Mouse (Mus musculus): Measurements from ENCODE around the gene Acox2. TPM values are rescaled to one million over a fixed set of nuclear protein-coding genes. Genes with fewer than 3 reads are reported as not detected.
A peak's percentile ranks its signal among the peaks of the same experiment; 100 is the strongest.

Gene Acox2
- total and polyA plus RNA-seq, 2 experiments from 2014 or later, result 0.14 to 0.59 TPM

DNA sequence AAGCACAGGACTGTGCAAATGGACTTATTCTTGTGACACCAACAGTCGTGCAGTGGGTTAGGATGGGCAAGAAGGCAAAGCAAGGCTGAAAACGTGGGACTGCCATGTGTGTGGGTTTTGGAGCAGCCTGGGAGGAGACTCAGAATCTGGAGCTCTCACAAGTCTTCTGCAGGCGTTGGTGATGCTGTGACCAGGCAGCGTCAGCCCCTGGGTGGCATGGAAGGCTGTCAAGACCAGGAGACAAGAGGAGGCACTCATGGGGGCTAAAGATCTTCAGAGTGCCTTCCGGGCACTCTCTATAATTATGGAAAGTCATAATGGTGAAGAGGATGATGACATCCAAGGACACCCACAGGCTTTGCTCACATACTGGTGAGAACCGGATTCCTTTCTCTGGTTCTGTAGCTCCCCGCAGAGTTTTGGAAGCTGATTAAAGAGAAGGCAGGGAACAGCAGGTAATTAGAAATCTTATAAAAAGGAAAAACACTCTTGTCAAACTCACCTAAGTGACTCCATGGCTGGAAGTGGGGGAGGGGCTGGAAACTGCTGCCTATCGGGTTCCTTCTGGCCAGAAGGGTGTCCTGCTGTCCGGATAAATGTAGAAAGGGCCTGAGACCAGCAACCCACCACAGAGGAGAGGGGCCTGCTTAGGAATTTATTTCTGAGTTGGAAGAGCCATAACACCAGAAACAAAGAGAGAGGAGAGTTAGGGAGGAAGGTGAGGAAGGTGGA, 52.8 kb downstream of the Acox2 start:
- Histone ChIP-seq H3K4me3 (ENCODE audit: low read depth, low read length) (no peak overlapping the region), H3K36me3 (ENCODE audit: insufficient read depth) (no peaks in the 10 kb centered on the region), H3K9ac (no peak overlapping the region), H3K9me3 (ENCODE audit: low read length) (no peaks in the 10 kb centered on the region), H3K4me2 (ENCODE audit: low read depth) (no peak overlapping the region), H3K4me1 (ENCODE audit: insufficient read depth) (peaks cover 6% of the 10 kb centered on the region; the same call in 1 of the 2 replicates), H3K27me3 (ENCODE audit: insufficient read depth, low read length) (no peaks in the 10 kb centered on the region), H3K27ac (ENCODE audit: low read depth, low read length) (no peak overlapping the region)
- WGBS, result 52% methylated on average over 9 of the region's 9 CpGs
- no peak for DNase-seq
- no peak for ATAC-seq
- no peak for TF ChIP-seq CTCF (IDR thresholded peaks at IDR 0.05; ENCODE audit: low read depth)

GRCm38 (mm10) chr14:8201715-8202114, 57.4 kb downstream of the Acox2 start:
- ATAC-seq (no peak), DNase-seq (no peak)
- Histone ChIP-seq H3K36me3 (ENCODE audit: insufficient read depth) (no peaks in the 10 kb centered on the region), H3K4me2 (ENCODE audit: low read depth) (no peak overlapping the region), H3K4me3 (ENCODE audit: low read depth, low read length) (no peak overlapping the region), H3K9me3 (ENCODE audit: low read length) (no peaks in the 10 kb centered on the region), H3K27ac (ENCODE audit: low read depth, low read length) (no peak overlapping the region), H3K27me3 (ENCODE audit: insufficient read depth, low read length) (no peaks in the 10 kb centered on the region), H3K9ac (no peak overlapping the region), H3K4me1 (ENCODE audit: insufficient read depth) (no peaks in the 10 kb centered on the region)
- TF ChIP-seq CTCF (IDR thresholded peaks at IDR 0.05; ENCODE audit: low read depth), result no peak
- 85% methylated on average over 3 of the region's 3 CpGs for WGBS

DNA sequence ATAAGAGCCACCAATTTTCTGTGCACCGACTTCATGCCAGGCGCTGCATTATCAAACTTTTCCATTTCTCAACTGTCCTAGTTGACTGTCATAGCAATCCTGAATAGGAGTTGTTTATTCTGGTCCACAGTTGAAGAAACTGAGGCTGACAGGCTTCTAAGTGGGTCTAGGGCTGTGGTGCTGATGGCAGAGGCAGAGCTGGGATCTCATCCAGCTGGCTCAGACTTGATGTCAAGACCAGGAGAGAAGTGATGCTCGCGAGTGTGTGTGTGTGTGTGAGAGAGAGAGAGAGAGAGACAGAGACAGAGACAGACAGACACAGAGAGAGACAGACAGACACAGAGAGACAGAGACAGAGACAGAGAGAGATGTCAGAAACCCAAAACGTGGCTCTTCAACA, 58.4 kb downstream of the Acox2 start:
- H3K9ac ChIP-seq, result no peak overlapping the region
- no peaks in the 10 kb centered on the region for H3K36me3 ChIP-seq (ENCODE audit: insufficient read depth)
- ATAC-seq (peak; percentile 43; the same call in 1 of the 2 replicates), DNase-seq (peak; percentile 30)
- H3K4me2 ChIP-seq (ENCODE audit: low read depth), result no peak overlapping the region
- H3K27me3 ChIP-seq (ENCODE audit: insufficient read depth, low read length), result no peaks in the 10 kb centered on the region
- no peaks in the 10 kb centered on the region for H3K4me1 ChIP-seq (ENCODE audit: insufficient read depth)
- no peak for TF ChIP-seq CTCF (IDR thresholded peaks at IDR 0.05; ENCODE audit: low read depth)
- H3K9me3 ChIP-seq (ENCODE audit: low read length), result no peaks in the 10 kb centered on the region
- WGBS, result 37% methylated on average over 5 of the region's 5 CpGs
- no peak overlapping the region for H3K4me3 ChIP-seq (ENCODE audit: low read depth, low read length)
- no peak overlapping the region for H3K27ac ChIP-seq (ENCODE audit: low read depth, low read length)

DNA sequence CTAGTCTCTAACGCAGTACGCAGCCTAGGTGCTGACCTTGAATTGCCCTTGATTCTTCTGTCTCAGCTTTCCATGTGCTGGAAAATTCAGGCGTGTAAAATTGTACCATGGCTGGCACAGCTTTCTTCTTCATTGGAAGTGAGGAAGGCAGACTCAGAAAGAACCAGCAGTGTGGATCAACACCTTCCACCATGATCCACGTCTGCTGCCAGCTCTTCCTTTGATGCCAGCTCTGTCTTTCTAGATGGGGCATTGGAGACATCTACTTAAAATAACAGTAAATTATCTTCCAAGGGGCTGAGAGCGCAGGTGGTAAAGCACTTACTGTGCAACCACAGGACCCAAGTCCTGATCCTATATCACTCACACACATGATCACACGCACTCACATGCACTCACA, 66.4 kb downstream of the Acox2 start:
- WGBS, result 82% methylated on average over 6 of the region's 6 CpGs
- no peak for TF ChIP-seq CTCF (IDR thresholded peaks at IDR 0.05; ENCODE audit: low read depth)
- ATAC-seq, result no peak
- no peaks in the 10 kb centered on the region for H3K4me1 ChIP-seq (ENCODE audit: insufficient read depth)
- no peaks in the 10 kb centered on the region for H3K36me3 ChIP-seq (ENCODE audit: insufficient read depth)
- no peak overlapping the region for H3K4me3 ChIP-seq (ENCODE audit: low read depth, low read length)
- H3K9ac ChIP-seq, result no peak overlapping the region
- no peaks in the 10 kb centered on the region for H3K9me3 ChIP-seq (ENCODE audit: low read length)
- H3K27me3 ChIP-seq (ENCODE audit: insufficient read depth, low read length), result no peaks in the 10 kb centered on the region
- H3K27ac ChIP-seq (ENCODE audit: low read depth, low read length), result no peak overlapping the region
- no peak for DNase-seq
- no peak overlapping the region for H3K4me2 ChIP-seq (ENCODE audit: low read depth)

- no peaks in the 10 kb centered on the region for H3K36me3 ChIP-seq (ENCODE audit: insufficient read depth)
- no peak overlapping the region for H3K27ac ChIP-seq (ENCODE audit: low read depth, low read length)
- no peaks in the 10 kb centered on the region for H3K9me3 ChIP-seq (ENCODE audit: low read length)
- ATAC-seq, result no peak
- no peak for DNase-seq
- no peak overlapping the region for H3K4me2 ChIP-seq (ENCODE audit: low read depth)
- WGBS, result 79% methylated on average over 12 of the region's 12 CpGs
- no peaks in the 10 kb centered on the region for H3K27me3 ChIP-seq (ENCODE audit: insufficient read depth, low read length)
- no peak overlapping the region for H3K9ac ChIP-seq
- H3K4me1 ChIP-seq (ENCODE audit: insufficient read depth), result no peaks in the 10 kb centered on the region; the same call in 1 of the 2 replicates
- no peak for TF ChIP-seq CTCF (IDR thresholded peaks at IDR 0.05; ENCODE audit: low read depth)
- H3K4me3 ChIP-seq (ENCODE audit: low read depth, low read length), result no peak overlapping the region
These were observed 67.7 kb downstream of the Acox2 start for GRCm38 (mm10) chr14:8191331-8191965.

DNA sequence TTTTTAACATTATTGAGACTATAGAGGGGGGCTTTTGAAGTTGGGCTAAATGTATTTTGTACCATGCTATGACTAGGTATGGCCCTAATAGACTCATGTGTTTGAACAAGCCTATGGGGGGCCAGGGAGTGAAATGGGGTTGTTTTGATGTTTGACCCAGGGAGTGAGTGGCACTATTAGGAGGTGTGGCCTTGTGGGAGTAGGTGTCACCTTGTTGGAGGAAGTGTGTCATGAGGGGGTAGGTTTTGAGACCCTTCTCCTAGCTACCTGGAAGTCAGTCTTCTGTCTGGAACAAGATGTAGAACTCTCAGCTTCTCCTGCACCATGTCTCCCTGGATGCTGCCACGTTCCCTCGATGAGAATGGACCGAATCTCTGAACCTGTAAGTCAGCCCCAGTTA, 68.6 kb downstream of the Acox2 start:
- Histone ChIP-seq H3K4me3 (ENCODE audit: low read depth, low read length) (no peak overlapping the region), H3K27ac (ENCODE audit: low read depth, low read length) (no peak overlapping the region), H3K27me3 (ENCODE audit: insufficient read depth, low read length) (no peaks in the 10 kb centered on the region), H3K4me1 (ENCODE audit: insufficient read depth) (no peaks in the 10 kb centered on the region; the same call in 1 of the 2 replicates), H3K36me3 (ENCODE audit: insufficient read depth) (no peaks in the 10 kb centered on the region), H3K4me2 (ENCODE audit: low read depth) (no peak overlapping the region), H3K9ac (no peak overlapping the region), H3K9me3 (ENCODE audit: low read length) (no peaks in the 10 kb centered on the region)
- ATAC-seq, result no peak
- DNase-seq, result no peak
- 99% methylated on average over 3 of the region's 3 CpGs for WGBS
- TF ChIP-seq CTCF (IDR thresholded peaks at IDR 0.05; ENCODE audit: low read depth), result no peak

All from forebrain, postnatal 0 days (tissue).